Mouse (Mus musculus): ENCODE measurements at regions not wholly inside any gene's neighbourhood (a gene's known extent, or its start where the extent isn't known, plus 50 kb on each side); places are given as distances from the start of the nearest gene placed in this dataset.

DNA sequence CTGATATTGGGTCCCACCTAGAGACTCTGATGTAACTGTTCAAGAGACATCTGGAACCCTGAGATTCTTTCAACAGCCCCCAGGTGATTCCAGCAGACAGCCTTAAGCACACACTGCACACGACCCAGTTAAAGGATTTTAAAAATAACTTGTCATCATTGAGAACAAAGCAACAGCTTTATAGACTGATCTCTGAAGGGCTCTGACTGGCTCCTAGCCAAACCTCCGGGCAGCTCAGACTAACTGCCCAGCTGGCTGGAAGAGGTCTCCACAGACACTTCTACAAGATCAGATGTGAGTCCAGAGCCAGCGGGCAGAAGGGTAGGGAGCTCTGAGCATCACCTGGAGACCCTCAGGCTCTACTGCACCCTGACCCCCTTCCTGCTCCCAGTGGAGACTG is 267.8 kb upstream of the Prok2 start:
- TF ChIP-seq POLR2A (IDR thresholded peaks at IDR 0.05; ENCODE audit: insufficient read depth, low read depth, low read length) (no peak), CTCF (IDR thresholded peaks at IDR 0.05; ENCODE audit: insufficient read depth, low read depth, low read length) (no peak)

All from olfactory bulb, adult 2 months (tissue).